Mouse (Mus musculus): ENCODE measurements around the gene Wnt2b.

Gene Wnt2b

GRCm38 (mm10) chr3:104961066-104962059, at the start of gene Wnt2b:
Wnt2b (minus strand) TSS chr3:104961921.
- DNase-seq (ENCODE audit: low read depth, low spot score), result no peak

- DNase-seq (ENCODE audit: low read depth, low spot score), result no peak
Measured at GRCm38 (mm10) chr3:105010681-105011339, 49.1 kb upstream of the Wnt2b start.

GRCm38 (mm10) chr3:105008070-105008469, 46.3 kb upstream of the Wnt2b start:
- no peak for DNase-seq (ENCODE audit: low read depth, low spot score)

- DNase-seq (ENCODE audit: low read depth, low spot score), result no peak
Measured at GRCm38 (mm10) chr3:105006101-105006500, 44.4 kb upstream of the Wnt2b start.

GRCm38 (mm10) chr3:105005561-105006065, 43.9 kb upstream of the Wnt2b start:
- DNase-seq (ENCODE audit: low read depth, low spot score), result no peak

GRCm38 (mm10) chr3:105005011-105005410, 43.3 kb upstream of the Wnt2b start:
- no peak for DNase-seq (ENCODE audit: low read depth, low spot score)

- DNase-seq (ENCODE audit: low read depth, low spot score), result no peak
Measured at GRCm38 (mm10) chr3:105003960-105004463, 42.3 kb upstream of the Wnt2b start.

GRCm38 (mm10) chr3:105001374-105001773, 39.7 kb upstream of the Wnt2b start:
- no peak for DNase-seq (ENCODE audit: low read depth, low spot score)

- no peak for DNase-seq (ENCODE audit: low read depth, low spot score)
Measured at GRCm38 (mm10) chr3:105000561-105000960, 38.8 kb upstream of the Wnt2b start.

GRCm38 (mm10) chr3:104997563-104997962, 35.8 kb upstream of the Wnt2b start:
- DNase-seq (ENCODE audit: low read depth, low spot score), result no peak

GRCm38 (mm10) chr3:104995707-104996106, 34.0 kb upstream of the Wnt2b start:
- no peak for DNase-seq (ENCODE audit: low read depth, low spot score)

GRCm38 (mm10) chr3:104994415-104994841, 32.7 kb upstream of the Wnt2b start:
- no peak for DNase-seq (ENCODE audit: low read depth, low spot score)

- DNase-seq (ENCODE audit: low read depth, low spot score), result no peak
Measured at GRCm38 (mm10) chr3:104993800-104994199, 32.1 kb upstream of the Wnt2b start.

GRCm38 (mm10) chr3:104992709-104993388, 31.1 kb upstream of the Wnt2b start:
- DNase-seq (ENCODE audit: low read depth, low spot score), result peak; percentile 87

- no peak for DNase-seq (ENCODE audit: low read depth, low spot score)
Measured at GRCm38 (mm10) chr3:104991703-104992102, 30.0 kb upstream of the Wnt2b start.

- no peak for DNase-seq (ENCODE audit: low read depth, low spot score)
Measured at GRCm38 (mm10) chr3:104987884-104988283, 26.2 kb upstream of the Wnt2b start.

GRCm38 (mm10) chr3:104979735-104980134, 18.0 kb upstream of the Wnt2b start:
- no peak for DNase-seq (ENCODE audit: low read depth, low spot score)

GRCm38 (mm10) chr3:104967548-104968300, 6.0 kb upstream of the Wnt2b start:
- no peak for DNase-seq (ENCODE audit: low read depth, low spot score)

GRCm38 (mm10) chr3:104965991-104966554, 4.4 kb upstream of the Wnt2b start:
- DNase-seq (ENCODE audit: low read depth, low spot score), result no peak

- no peak for DNase-seq (ENCODE audit: low read depth, low spot score)
Measured at GRCm38 (mm10) chr3:104965070-104965855, 3.5 kb upstream of the Wnt2b start.
